Mouse (Mus musculus) urinary bladder, postnatal 14 days (tissue): ENCODE measurements around the gene Ints7.

Source experiments
- DNase-seq: peaks from one replicate; pipeline ENCODE4 v3.0.0; 2021; ENCODE audit warnings: low spot score

The Ints7 gene

GRCm38 (mm10) chr1:191575458-191576247, at the start of gene Ints7, which contains the start of gene Dtl:
Gene Ints7 (plus strand): TSS chr1:191575636.
Gene Dtl (minus strand): TSS chr1:191575544.
- peak; percentile 100 for DNase-seq

- no peak for DNase-seq
Measured at GRCm38 (mm10) chr1:191527089-191527488, 48.3 kb upstream of the Ints7 start.

GRCm38 (mm10) chr1:191527921-191528612, 47.4 kb upstream of the Ints7 start:
- DNase-seq = peak; percentile 23

GRCm38 (mm10) chr1:191529406-191529805, 46.0 kb upstream of the Ints7 start:
- DNase-seq = peak; percentile 43

- no peak for DNase-seq
Measured at GRCm38 (mm10) chr1:191531023-191531422, 44.4 kb upstream of the Ints7 start.

- no peak for DNase-seq
Measured at GRCm38 (mm10) chr1:191534896-191535295, 40.5 kb upstream of the Ints7 start.

GRCm38 (mm10) chr1:191540300-191540699, 35.1 kb upstream of the Ints7 start:
- DNase-seq = no peak

GRCm38 (mm10) chr1:191541014-191541413, 34.4 kb upstream of the Ints7 start:
- no peak for DNase-seq

GRCm38 (mm10) chr1:191541619-191542018, 33.8 kb upstream of the Ints7 start:
- DNase-seq = no peak

- no peak for DNase-seq
Measured at GRCm38 (mm10) chr1:191543747-191544146, 31.7 kb upstream of the Ints7 start.

GRCm38 (mm10) chr1:191550786-191551185, 24.6 kb upstream of the Ints7 start:
- no peak for DNase-seq

- no peak for DNase-seq
Measured at GRCm38 (mm10) chr1:191557109-191557508, 18.3 kb upstream of the Ints7 start.

- no peak for DNase-seq
Measured at GRCm38 (mm10) chr1:191559779-191560178, 15.7 kb upstream of the Ints7 start.

GRCm38 (mm10) chr1:191562823-191563365, 12.5 kb upstream of the Ints7 start:
- DNase-seq = peak; percentile 19

GRCm38 (mm10) chr1:191567859-191568258, 7.6 kb upstream of the Ints7 start:
- no peak for DNase-seq

- DNase-seq = no peak
Measured at GRCm38 (mm10) chr1:191569625-191570024, 5.8 kb upstream of the Ints7 start.

- no peak for DNase-seq
Measured at GRCm38 (mm10) chr1:191570415-191570814, 5.0 kb upstream of the Ints7 start.

GRCm38 (mm10) chr1:191573906-191574639, 1.4 kb upstream of the Ints7 start:
- DNase-seq = no peak

GRCm38 (mm10) chr1:191574871-191575457, 472 bp upstream of the Ints7 start:
- DNase-seq = no peak

- DNase-seq = no peak
Measured at GRCm38 (mm10) chr1:191579524-191579923, 4.1 kb downstream of the Ints7 start.

- DNase-seq = no peak
Measured at GRCm38 (mm10) chr1:191581641-191582040, 6.2 kb downstream of the Ints7 start.

GRCm38 (mm10) chr1:191583836-191584235, 8.4 kb downstream of the Ints7 start:
- DNase-seq = no peak
